Mouse (Mus musculus) stomach, embryonic 14.5 days (tissue): ENCODE data around the gene Ttc36. TPM values are rescaled to one million over a fixed set of nuclear protein-coding genes. Genes with fewer than 3 reads are reported as not detected.

Source experiments
- ATAC-seq: fragments of 200-750 bp; cut with Nextera tagmentation; 2 replicates; pipeline ENCODE4 v1.8.0; 2017; ENCODE audit warnings: low read depth, moderate TSS enrichment; ENCODE audit not compliant: insufficient number of reproducible peaks, insufficient read depth, low FRiP score
- H3K27ac ChIP-seq: fragments of 300-500 bp; sonication (generic); 2 replicates; pipeline ENCODE4 v1.5.1; 2014; ENCODE audit warnings: mild to moderate bottlenecking, low read length, moderate library complexity, mixed read lengths
- H3K27me3 ChIP-seq: fragments of 300-500 bp; sonication (generic); 2 replicates; pipeline ENCODE4 v1.6.1; 2014; ENCODE audit warnings: low read length, control low read depth, mixed read lengths; ENCODE audit not compliant: control insufficient read depth, insufficient read depth
- H3K36me3 ChIP-seq: fragments of 300-500 bp; sonication (generic); 2 replicates; pipeline ENCODE4 v1.6.1; 2014; ENCODE audit warnings: mild to moderate bottlenecking, control low read depth, low read length, moderate library complexity, mixed read lengths; ENCODE audit not compliant: control insufficient read depth, insufficient read depth
- H3K4me1 ChIP-seq: fragments of 300-500 bp; sonication (generic); 2 replicates; pipeline ENCODE4 v1.6.1; 2014; ENCODE audit warnings: low read length, control low read depth, mixed read lengths; ENCODE audit not compliant: control insufficient read depth, insufficient read depth
- H3K4me2 ChIP-seq: fragments of 300-500 bp; sonication (generic); replicated peaks from 2 replicates; pipeline ENCODE4 v1.6.1; 2014; ENCODE audit warnings: low read depth, low read length, control low read depth
- H3K4me3 ChIP-seq: fragments of 300-500 bp; sonication (generic); 2 replicates; pipeline ENCODE4 v1.5.1; 2014; ENCODE audit warnings: low read depth, low read length, control low read depth
- H3K9ac ChIP-seq: fragments of 300-500 bp; sonication (generic); replicated peaks from 2 replicates; pipeline ENCODE4 v1.6.1; 2014; ENCODE audit warnings: low read depth, mild to moderate bottlenecking, control low read depth, low read length, moderate library complexity, mixed read lengths
- H3K9me3 ChIP-seq: fragments of 300-500 bp; sonication (generic); 2 replicates; pipeline ENCODE4 v1.6.1; 2016; ENCODE audit warnings: low read depth, low read length, control low read depth; ENCODE audit not compliant: control insufficient read depth
- WGBS: fragments of 180-500 bp; shearing (Covaris S2); extraction: QIAGEN DNeasy Blood & Tissue Kit; methylation state at CpG from one replicate; pipeline ENCODE4 v1.1.7; 2014; 5-methylcytosine and 5-hydroxymethylcytosine counted together
- polyA plus RNA-seq: library from polyadenylated mRNA; unstranded; fragments of >200 nt; fragmentation: Nextera tagmentation; extraction: Ambion mirVana; gene quantifications from 2 replicates; pipeline ENCODE4 v1.2.1, GENCODE M21; 2014

Gene Ttc36
- polyA plus RNA-seq, 1 experiment from 2014 or later = 1.7 TPM

- no peak overlapping the region for H3K27ac ChIP-seq
- ATAC-seq = no peak
- no peaks in the 10 kb centered on the region for H3K4me1 ChIP-seq
- no peak overlapping the region for H3K4me3 ChIP-seq
- WGBS = 92% methylated on average over 15 of the region's 15 CpGs
- H3K9me3 ChIP-seq = no peaks in the 10 kb centered on the region
- peaks cover 99% of the 10 kb centered on the region for H3K36me3 ChIP-seq
- no peak overlapping the region for H3K4me2 ChIP-seq
- H3K9ac ChIP-seq = no peak overlapping the region
- H3K27me3 ChIP-seq = no peaks in the 10 kb centered on the region
Measured at GRCm38 (mm10) chr9:44819920-44820827, 17.3 kb upstream of the Ttc36 start.

- Histone ChIP-seq H3K27ac (no peak overlapping the region), H3K36me3 (peaks cover 99% of the 10 kb centered on the region), H3K9me3 (no peaks in the 10 kb centered on the region), H3K4me3 (no peak overlapping the region), H3K4me1 (no peaks in the 10 kb centered on the region), H3K27me3 (no peaks in the 10 kb centered on the region), H3K9ac (no peak overlapping the region), H3K4me2 (no peak overlapping the region)
- ATAC-seq = no peak
- WGBS = 86% methylated on average over 5 of the region's 5 CpGs
Measured at GRCm38 (mm10) chr9:44817522-44817921, 14.7 kb upstream of the Ttc36 start.

- H3K27ac ChIP-seq = no peak overlapping the region
- no peaks in the 10 kb centered on the region for H3K27me3 ChIP-seq
- no peaks in the 10 kb centered on the region for H3K4me1 ChIP-seq
- WGBS = 88% methylated on average over 8 of the region's 8 CpGs
- no peak overlapping the region for H3K9ac ChIP-seq
- no peak for ATAC-seq
- H3K9me3 ChIP-seq = no peaks in the 10 kb centered on the region
- H3K4me3 ChIP-seq = no peak overlapping the region
- H3K36me3 ChIP-seq = peaks cover 97% of the 10 kb centered on the region
- no peak overlapping the region for H3K4me2 ChIP-seq
Measured at GRCm38 (mm10) chr9:44814179-44814578, 11.3 kb upstream of the Ttc36 start.

DNA sequence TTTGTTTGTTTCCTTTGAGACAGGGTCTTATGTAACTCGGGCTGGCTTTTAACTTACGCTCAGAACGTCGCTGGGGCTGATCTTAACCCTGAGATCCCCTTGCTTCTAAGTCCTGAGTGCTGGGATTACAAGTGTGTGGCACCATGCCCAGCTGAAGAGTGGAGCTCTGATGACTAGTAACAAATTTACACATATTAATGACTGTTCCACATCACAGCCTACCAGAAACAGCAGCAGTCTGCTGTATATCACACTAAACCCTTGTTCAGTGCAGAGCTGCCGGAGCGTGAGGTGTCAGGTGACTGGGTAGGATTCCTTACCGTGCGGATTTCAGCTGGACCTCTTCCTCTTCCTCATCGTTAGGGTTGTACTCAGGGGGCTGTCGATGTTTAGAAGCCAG, 7.4 kb upstream of the Ttc36 start:
- Histone ChIP-seq H3K4me3 (no peak overlapping the region), H3K4me2 (no peak overlapping the region), H3K4me1 (no peaks in the 10 kb centered on the region), H3K27me3 (no peaks in the 10 kb centered on the region), H3K9me3 (no peaks in the 10 kb centered on the region), H3K27ac (no peak overlapping the region), H3K36me3 (peaks cover 96% of the 10 kb centered on the region), H3K9ac (no peak overlapping the region)
- no peak for ATAC-seq
- WGBS = 86% methylated on average over 10 of the region's 10 CpGs

DNA sequence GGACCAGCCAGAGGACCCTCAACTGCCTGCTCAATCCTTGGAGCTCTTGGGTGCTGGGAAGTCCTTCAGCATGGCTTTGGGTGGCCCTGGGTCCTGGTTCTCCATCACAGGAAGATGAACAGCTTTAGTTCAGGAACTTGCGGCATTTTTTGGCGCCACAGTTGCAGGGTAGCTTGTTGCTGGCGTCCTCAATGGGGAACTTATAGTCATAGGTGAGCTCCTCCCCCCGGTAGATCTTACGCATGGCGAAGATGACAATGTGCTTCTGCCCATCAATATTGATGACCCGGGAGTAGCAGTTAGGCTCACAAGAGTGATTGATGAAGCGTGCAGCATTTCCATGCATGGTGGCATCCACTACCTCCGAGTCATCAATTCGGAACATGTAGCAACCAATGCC, 4.9 kb upstream of the Ttc36 start:
- no peaks in the 10 kb centered on the region for H3K27me3 ChIP-seq
- no peak overlapping the region for H3K4me2 ChIP-seq
- H3K9me3 ChIP-seq = no peaks in the 10 kb centered on the region
- no peaks in the 10 kb centered on the region for H3K4me1 ChIP-seq
- ATAC-seq = no peak
- H3K36me3 ChIP-seq = peaks cover 76% of the 10 kb centered on the region
- H3K4me3 ChIP-seq = no peak overlapping the region
- no peak overlapping the region for H3K9ac ChIP-seq
- 95% methylated on average over 10 of the region's 10 CpGs for WGBS
- H3K27ac ChIP-seq = no peak overlapping the region

DNA sequence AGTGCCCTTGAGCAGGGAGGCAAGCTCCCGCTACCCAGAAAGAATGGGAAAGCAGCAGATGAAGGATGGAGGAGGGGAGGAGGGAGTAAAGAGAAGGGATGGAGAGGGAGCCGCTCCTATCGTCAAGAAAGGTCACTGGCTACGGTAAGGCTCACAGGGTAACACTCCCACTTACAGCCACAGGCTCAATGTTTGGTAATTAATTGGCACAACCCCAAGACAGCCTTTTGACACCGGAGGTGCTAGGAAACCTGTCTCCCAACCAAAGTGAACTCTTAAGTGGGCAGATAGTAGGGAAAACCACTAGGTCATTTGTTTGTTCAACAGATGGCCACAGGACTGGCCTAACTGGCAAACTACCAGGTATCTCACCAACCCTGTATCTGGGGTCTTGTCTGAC, 4.3 kb upstream of the Ttc36 start:
- Histone ChIP-seq H3K27ac (no peak overlapping the region), H3K4me3 (no peak overlapping the region), H3K9ac (no peak overlapping the region), H3K27me3 (no peaks in the 10 kb centered on the region), H3K4me1 (no peaks in the 10 kb centered on the region), H3K9me3 (no peaks in the 10 kb centered on the region), H3K4me2 (no peak overlapping the region), H3K36me3 (peaks cover 70% of the 10 kb centered on the region)
- WGBS = 60% methylated on average over 5 of the region's 5 CpGs
- no peak for ATAC-seq

- H3K4me1 ChIP-seq = no peaks in the 10 kb centered on the region
- no peak for ATAC-seq
- no peaks in the 10 kb centered on the region for H3K9me3 ChIP-seq
- H3K27ac ChIP-seq = no peak overlapping the region
- no peaks in the 10 kb centered on the region for H3K27me3 ChIP-seq
- H3K4me3 ChIP-seq = no peak overlapping the region
- WGBS = 90% methylated on average over 5 of the region's 5 CpGs
- no peak overlapping the region for H3K9ac ChIP-seq
- peaks cover 56% of the 10 kb centered on the region for H3K36me3 ChIP-seq
- H3K4me2 ChIP-seq = no peak overlapping the region
Measured at GRCm38 (mm10) chr9:44805536-44805935, 2.7 kb upstream of the Ttc36 start.

DNA sequence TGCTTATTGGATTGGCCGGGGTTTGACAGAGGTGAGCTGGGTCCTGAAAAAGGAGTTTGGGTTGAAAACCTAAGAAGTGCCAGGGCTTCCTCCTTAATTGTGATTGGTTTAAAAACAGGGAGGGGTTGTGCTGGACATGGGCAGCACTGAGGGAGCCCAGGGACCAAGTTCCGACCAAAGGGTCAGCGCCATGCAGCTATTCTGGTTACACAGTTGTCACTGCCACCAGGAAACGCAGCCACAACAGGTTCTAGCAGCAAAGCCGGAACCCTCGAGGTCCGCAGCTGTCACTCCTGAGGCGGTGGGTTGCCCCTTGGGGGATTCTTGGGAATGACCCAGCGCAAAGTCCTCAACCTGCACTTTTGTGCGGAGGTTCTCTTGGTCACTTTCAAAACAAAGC, 1.8 kb upstream of the Ttc36 start:
- Histone ChIP-seq H3K27ac (no peak overlapping the region), H3K27me3 (no peaks in the 10 kb centered on the region), H3K36me3 (peaks cover 47% of the 10 kb centered on the region), H3K4me1 (no peaks in the 10 kb centered on the region), H3K9me3 (no peaks in the 10 kb centered on the region), H3K9ac (no peak overlapping the region), H3K4me2 (no peak overlapping the region), H3K4me3 (no peak overlapping the region)
- ATAC-seq = no peak
- 89% methylated on average over 10 of the region's 10 CpGs for WGBS

- WGBS = 69% methylated on average over 6 of the region's 6 CpGs
- Histone ChIP-seq H3K4me1 (no peaks in the 10 kb centered on the region), H3K27me3 (no peaks in the 10 kb centered on the region), H3K36me3 (peaks cover 17% of the 10 kb centered on the region), H3K4me3 (no peak overlapping the region), H3K4me2 (no peak overlapping the region), H3K27ac (no peak overlapping the region), H3K9ac (no peak overlapping the region), H3K9me3 (no peaks in the 10 kb centered on the region)
- no peak for ATAC-seq
Measured at GRCm38 (mm10) chr9:44801669-44802068, 1.2 kb downstream of the Ttc36 start.
